Mouse (Mus musculus): Measurements from ENCODE around the gene Slc2a1. TPM values are rescaled to one million over a fixed set of nuclear protein-coding genes. Genes with fewer than 3 reads are reported as not detected.

The Slc2a1 gene
- total RNA-seq, 2 experiments from 2014 or later, result 92.2 to 127 TPM

GRCm38 (mm10) chr4:119167068-119167467 is 58.6 kb downstream of the Slc2a1 start:
- no peak for TF ChIP-seq CTCF (IDR thresholded peaks at IDR 0.05)

GRCm38 (mm10) chr4:119167663-119168062 is 59.2 kb downstream of the Slc2a1 start:
- no peak overlapping the region for H3K4me3 ChIP-seq
- peak; percentile 80 to 83 for DNase-seq (ENCODE audit: extremely low spot score in 1 of 2, low spot score in 2 of 2)
- peak; percentile 91 for TF ChIP-seq CTCF (IDR thresholded peaks at IDR 0.05)
- intact Hi-C loops (cut with DNase I), result loop anchor here (1.0 kb wide), 1 partner anchor 162 kb away; no protein-coding TSS in a partner anchor
- no peak overlapping the region for H3K27ac ChIP-seq

More at GRCm38 (mm10) chr4:119167068-119167467, 58.6 kb downstream of the Slc2a1 start:
- Histone ChIP-seq H3K4me3 (no peak overlapping the region), H3K27ac (no peak overlapping the region)
- DNase-seq (ENCODE audit: extremely low spot score in 1 of 2, low spot score in 2 of 2), result no peak
- intact Hi-C loops (cut with DNase I), result loop anchor here (1.0 kb wide), 1 partner anchor 162 kb away; no protein-coding TSS in a partner anchor

GRCm38 (mm10) chr4:119172919-119173650 is 64.6 kb downstream of the Slc2a1 start:
- H3K27ac ChIP-seq, result peak overlapping the region; percentile 84
- peak in 1 of 2 experiments; percentile 27 for DNase-seq (ENCODE audit: extremely low spot score in 1 of 2, low spot score in 2 of 2)
- intact Hi-C loops (cut with DNase I), result loop anchor here (10.0 kb wide), 1 partner anchor 548 kb away; the partner anchor contains the start of genes Cfap57 and Ebna1bp2

GRCm38 (mm10) chr4:119173851-119174453 is 65.4 kb downstream of the Slc2a1 start, which contains the start of gene Zfp691:
Gene Zfp691 (minus strand): TSS chr4:119174195.
- TF ChIP-seq CTCF (IDR thresholded peaks at IDR 0.05), result no peak
- intact Hi-C loops (cut with DNase I), result loop anchor here (1.0 to 10.0 kb wide), 2 partner anchors 30 to 549 kb away; partner anchors contain the start of genes Cfap57 and Ebna1bp2
- peak within 1 kb of the TSS; percentile 86 for H3K4me3 ChIP-seq
- peak; percentile 92 to 94 for DNase-seq (ENCODE audit: extremely low spot score in 1 of 2, low spot score in 2 of 2)
- H3K27ac ChIP-seq, result peak within 1 kb of the TSS; percentile 84

More at GRCm38 (mm10) chr4:119172919-119173650, 64.6 kb downstream of the Slc2a1 start:
- no peak for TF ChIP-seq CTCF (IDR thresholded peaks at IDR 0.05)
- H3K4me3 ChIP-seq, result peak overlapping the region; percentile 86

- Histone ChIP-seq H3K4me3 (no peak overlapping the region), H3K27ac (no peak overlapping the region)
- no peak for TF ChIP-seq CTCF (IDR thresholded peaks at IDR 0.05)
- DNase-seq (ENCODE audit: extremely low spot score in 1 of 2, low spot score in 2 of 2), result no peak
- intact Hi-C loops (cut with DNase I), result loop anchor here (10.0 kb wide), 1 partner anchor 553 kb away; the partner anchor contains the start of genes Cfap57 and Ebna1bp2
These were observed 69.2 kb downstream of the Slc2a1 start for GRCm38 (mm10) chr4:119177702-119178101.

- intact Hi-C loops (cut with DNase I), result loop anchor here (10.0 kb wide), 1 partner anchor 554 kb away; the partner anchor contains the start of genes Cfap57 and Ebna1bp2
- no peak for TF ChIP-seq CTCF (IDR thresholded peaks at IDR 0.05)
- no peak overlapping the region for H3K27ac ChIP-seq
These were observed 69.8 kb downstream of the Slc2a1 start for GRCm38 (mm10) chr4:119178331-119178730.

GRCm38 (mm10) chr4:119180133-119180707 is 71.7 kb downstream of the Slc2a1 start:
- Histone ChIP-seq H3K4me3 (no peak overlapping the region), H3K27ac (no peak overlapping the region)
- no peak for DNase-seq (ENCODE audit: extremely low spot score in 1 of 2, low spot score in 2 of 2)
- intact Hi-C loops (cut with DNase I), result no loop called here
- TF ChIP-seq CTCF (IDR thresholded peaks at IDR 0.05), result no peak

More at GRCm38 (mm10) chr4:119178331-119178730, 69.8 kb downstream of the Slc2a1 start:
- no peak for DNase-seq (ENCODE audit: extremely low spot score in 1 of 2, low spot score in 2 of 2)
- no peak overlapping the region for H3K4me3 ChIP-seq

- TF ChIP-seq CTCF (IDR thresholded peaks at IDR 0.05), result no peak
- DNase-seq (ENCODE audit: extremely low spot score in 1 of 2, low spot score in 2 of 2), result no peak
- intact Hi-C loops (cut with DNase I), result no loop called here
- no peak overlapping the region for H3K27ac ChIP-seq
- H3K4me3 ChIP-seq, result no peak overlapping the region
These were observed 72.9 kb downstream of the Slc2a1 start for GRCm38 (mm10) chr4:119181456-119181855.

- intact Hi-C loops (cut with DNase I), result no loop called here
- Histone ChIP-seq H3K4me3 (no peak overlapping the region), H3K27ac (no peak overlapping the region)
- no peak for DNase-seq (ENCODE audit: extremely low spot score in 1 of 2, low spot score in 2 of 2)
- no peak for TF ChIP-seq CTCF (IDR thresholded peaks at IDR 0.05)
These were observed 75.0 kb downstream of the Slc2a1 start for GRCm38 (mm10) chr4:119183525-119183924.

- intact Hi-C loops (cut with DNase I), result no loop called here
- TF ChIP-seq CTCF (IDR thresholded peaks at IDR 0.05), result no peak
- no peak for DNase-seq (ENCODE audit: extremely low spot score in 1 of 2, low spot score in 2 of 2)
- Histone ChIP-seq H3K4me3 (no peak overlapping the region), H3K27ac (no peak overlapping the region)
These were observed 77.3 kb downstream of the Slc2a1 start for GRCm38 (mm10) chr4:119185771-119186170.

Small RNA genes lying within 50 kb of the gene (microRNA-seq; reads per million reads assigned to microRNA genes)
- gene Mir1957a, result 0 reads per million in 2 experiments

Other genes with a start within 250 kb of the Slc2a1 start
- gene Olfr1331, start 244.1 kb upstream of the Slc2a1 start, total RNA-seq (2021), result not detected
- gene Olfr1330, start 220.1 kb upstream of the Slc2a1 start, total RNA-seq (2021), result not detected
- gene Olfr1329, start 191.2 kb upstream of the Slc2a1 start, total RNA-seq (2021), result not detected
- not detected for gene Olfr1328, start 170.1 kb upstream of the Slc2a1 start, total RNA-seq (2021)
- under 1 TPM in 1 of 2 experiments, not detected in 1; 0.23 TPM for gene Lao1, start 147.1 kb upstream of the Slc2a1 start, total RNA-seq (2021)
- 1 to 10 TPM; 7.5 to 7.8 TPM for gene Zfp691, start 65.5 kb downstream of the Slc2a1 start, total RNA-seq (2021)
- gene Ermap, start 81.3 kb downstream of the Slc2a1 start, total RNA-seq (2021), result under 1 TPM; 0.40 to 0.54 TPM
- 10 to 100 TPM; 15.1 to 17.2 TPM for gene Svbp, start 86.6 kb downstream of the Slc2a1 start, total RNA-seq (2021)
- under 1 TPM; 0.44 to 0.57 TPM for gene Tmem269, start 109.5 kb downstream of the Slc2a1 start, total RNA-seq (2021)
- 10 to 100 TPM; 28.5 to 30.4 TPM for gene AU022252, start 124.0 kb downstream of the Slc2a1 start, total RNA-seq (2021)
- 1 to 10 TPM; 8.0 to 8.9 TPM for gene P3h1, start 124.2 kb downstream of the Slc2a1 start, total RNA-seq (2021)
- gene Cldn19, start 146.7 kb downstream of the Slc2a1 start, total RNA-seq (2021), result under 1 TPM; 0.18 to 0.30 TPM
- 100 to 1,000 TPM; 191 to 223 TPM for gene Ybx1, start 185.9 kb downstream of the Slc2a1 start, total RNA-seq (2021)
- gene Ppih, start 211.8 kb downstream of the Slc2a1 start, total RNA-seq (2021), result 10 to 100 TPM; 14.1 to 20.8 TPM

All from left cerebral cortex, adult 2 months (tissue).